Comparison of ENCODE assay signal across 23 mouse cellular contexts in genomic region chr11:87028212-87028611, GRCm38 (mm10). TPM values are rescaled to one million over a fixed set of nuclear protein-coding genes. Genes with fewer than 3 reads are reported as not detected.
DNase-seq lines count a peak whose midpoint lies in the region; ATAC-seq and TF ChIP-seq lines count a peak whose summit lies in the region.
"Had no signal": no experiment of that assay in that cellular context is flagged by ENCODE, and none has a peak within 500 bp of the region (broad histone marks: within the 10 kb centered on the region; RNA-seq: fewer than 3 reads in every experiment).

No protein-coding gene starts in this region.

- no peak for TF ChIP-seq POLR2A in MEL (IDR thresholded peaks at IDR 0.05; ENCODE audit: control insufficient read depth in 1 of 2, insufficient read depth in 1 of 2, low read depth in 1 of 2, low read length in 2 of 2, poor library complexity in 1 of 2)

- no peaks in the 10 kb centered on the region for H3K9me3 ChIP-seq in liver, embryonic 13.5 days (replicated peaks)
- no peaks in the 10 kb centered on the region for H3K9me3 ChIP-seq in liver, embryonic 11.5 days (ENCODE audit: control insufficient read depth, low read length)
- H3K9me3 ChIP-seq in MEL (replicated peaks; ENCODE audit: insufficient read depth, low read length) = no peaks in the 10 kb centered on the region
- H3K9me3 ChIP-seq in forebrain, embryonic 15.5 days = no peaks in the 10 kb centered on the region
- H3K9me3 ChIP-seq: embryonic facial prominence, embryonic 10.5 days; embryonic facial prominence, embryonic 12.5 days; forebrain, embryonic 13.5 days; G1E had no signal

- no peak overlapping the region for H3K9ac ChIP-seq in liver, embryonic 13.5 days
- H3K9ac ChIP-seq in liver, embryonic 11.5 days (ENCODE audit: low read depth, low read length) = no peak overlapping the region
- no peak overlapping the region for H3K9ac ChIP-seq in MEL (ENCODE audit: control insufficient read depth, low read depth, low read length, poor library complexity, severe bottlenecking)
- no peak overlapping the region for H3K9ac ChIP-seq in forebrain, embryonic 15.5 days (replicated peaks)
- H3K9ac ChIP-seq: embryonic facial prominence, embryonic 12.5 days; forebrain, embryonic 13.5 days had no signal

- no peaks in the 10 kb centered on the region for H3K36me3 ChIP-seq in liver, embryonic 13.5 days
- H3K36me3 ChIP-seq in liver, embryonic 11.5 days (ENCODE audit: control insufficient read depth, insufficient read depth, low read length) = no peaks in the 10 kb centered on the region; the same call in 1 of the 2 replicates
- H3K36me3 ChIP-seq in MEL (ENCODE audit: control insufficient read depth in 1 of 2, insufficient read depth in 2 of 2, low read length in 2 of 2) = peaks cover 0 to 6% of the 10 kb centered on the region in 2 experiments; a peak in 1 of 4 replicates
- H3K36me3 ChIP-seq in forebrain, embryonic 15.5 days = peaks cover 9% of the 10 kb centered on the region
- H3K36me3 ChIP-seq: embryonic facial prominence, embryonic 12.5 days; G1E had no signal

- no peaks in the 10 kb centered on the region for H3K79me2 ChIP-seq in MEL (ENCODE audit: control insufficient read depth, insufficient read depth, low read length, poor library complexity)

- 0 out of 2 replicates have a peak, but pooled peaks have one; percentile 36 for ATAC-seq in liver, embryonic 13.5 days (ENCODE audit: low read depth)
- no peak for ATAC-seq in liver, embryonic 11.5 days (replicated peaks; ENCODE audit: low FRiP score)
- ATAC-seq in common myeloid progenitor, adult 5-6 weeks (replicated peaks; ENCODE audit: low read depth, poor library complexity, severe bottlenecking) = peak; percentile 45; the same call in 1 of the 2 replicates
- 0 out of 2 replicates have a peak, but pooled peaks have one; percentile 29 for ATAC-seq in megakaryocyte-erythroid progenitor cell, adult 5-6 weeks (replicated peaks; ENCODE audit: low FRiP score, low TSS enrichment, poor library complexity, severe bottlenecking)
- ATAC-seq in forebrain, embryonic 15.5 days (replicated peaks) = no peak
- ATAC-seq: activated CD4-positive, CD25-positive, alpha-beta regulatory T cell, adult 4 months; forebrain, embryonic 13.5 days; forebrain, embryonic 16.5 days; Patski had no signal

- no peaks in the 10 kb centered on the region for H3K27me3 ChIP-seq in liver, embryonic 13.5 days
- H3K27me3 ChIP-seq in liver, embryonic 11.5 days (replicated peaks; ENCODE audit: control insufficient read depth, insufficient read depth, low read length) = no peaks in the 10 kb centered on the region
- no peaks in the 10 kb centered on the region for H3K27me3 ChIP-seq in MEL (ENCODE audit: control insufficient read depth in 1 of 2, insufficient read depth in 2 of 2, low read length in 2 of 2)
- H3K27me3 ChIP-seq in forebrain, embryonic 15.5 days = no peaks in the 10 kb centered on the region
- H3K27me3 ChIP-seq: embryonic facial prominence, embryonic 12.5 days; forebrain, embryonic 13.5 days; Patski had no signal

- H3K4me2 ChIP-seq in liver, embryonic 13.5 days = no peak overlapping the region
- H3K4me2 ChIP-seq in liver, embryonic 11.5 days = no peak overlapping the region
- H3K4me2 ChIP-seq in forebrain, embryonic 15.5 days (replicated peaks) = no peak overlapping the region
- H3K4me2 ChIP-seq: embryonic facial prominence, embryonic 12.5 days; forebrain, embryonic 13.5 days had no signal

- H3K4me3 ChIP-seq in liver, embryonic 13.5 days (replicated peaks) = no peak overlapping the region
- no peak overlapping the region for H3K4me3 ChIP-seq in liver, embryonic 11.5 days (ENCODE audit: low read depth, low read length)
- no peak overlapping the region for H3K4me3 ChIP-seq in MEL (ENCODE audit: control insufficient read depth in 1 of 2, insufficient read depth in 1 of 2, low read depth in 2 of 2, low read length in 2 of 2)
- H3K4me3 ChIP-seq in forebrain, embryonic 15.5 days = no peak overlapping the region
- H3K4me3 ChIP-seq: embryonic facial prominence, embryonic 10.5 days; embryonic facial prominence, embryonic 12.5 days; forebrain, embryonic 13.5 days had no signal

- no peak for TF ChIP-seq CTCF in MEL (IDR thresholded peaks at IDR 0.05 in 2 of 3, conservative IDR thresholded peaks at IDR 0.05 in 1 of 3; ENCODE audit: control insufficient read depth in 1 of 3, insufficient read depth in 1 of 3, low read depth in 2 of 3, low read length in 3 of 3, poor library complexity in 1 of 3, severe bottlenecking in 1 of 3)

- no peak overlapping the region for H3K27ac ChIP-seq in liver, embryonic 13.5 days
- H3K27ac ChIP-seq in liver, embryonic 11.5 days (ENCODE audit: low read depth, low read length) = no peak overlapping the region
- no peak overlapping the region for H3K27ac ChIP-seq in MEL (ENCODE audit: control insufficient read depth, low read depth, low read length)
- H3K27ac ChIP-seq in forebrain, embryonic 15.5 days (replicated peaks) = no peak overlapping the region
- H3K27ac ChIP-seq: embryonic facial prominence, embryonic 10.5 days; embryonic facial prominence, embryonic 12.5 days; forebrain, embryonic 13.5 days had no signal

- peak; percentile 43 to 60; a peak in 3 of 4 replicates for TF ChIP-seq EP300 in MEL (IDR thresholded peaks at IDR 0.05; ENCODE audit: low read depth in 1 of 2, low read length in 2 of 2)

- no peak for TF ChIP-seq RAD21 in MEL (IDR thresholded peaks at IDR 0.05; ENCODE audit: low read depth, low read length)

- WGBS in liver, embryonic 13.5 days (ENCODE audit: insufficient replicate concordance) = 37% methylated on average over 3 of the region's 3 CpGs
- WGBS in liver, embryonic 11.5 days = 49% methylated on average over 3 of the region's 3 CpGs
- WGBS in forebrain, embryonic 15.5 days = 93% methylated on average over 3 of the region's 3 CpGs

- DNase-seq in liver, embryonic 13.5 days = no peak
- no peak for DNase-seq in liver, embryonic 11.5 days (ENCODE audit: low spot score)
- DNase-seq in MEL (ENCODE audit: low read depth, low spot score) = peak; percentile 58
- DNase-seq in frontal cortex, postnatal 14 days (ENCODE audit: low spot score in 2 of 2) = no peak
- DNase-seq in heart, postnatal 4 days = no peak
- DNase-seq: adrenal gland, postnatal 10 days; adrenal gland, postnatal 25 days; cerebellum, adult 11 months; cerebellum, adult 18-20 months; cerebellum, adult 8-10 months; cerebellum, adult 9-11 months; cerebellum, postnatal 14 days; cerebellum, postnatal 36 days had no signal

- H3K4me1 ChIP-seq in liver, embryonic 13.5 days (replicated peaks) = no peaks in the 10 kb centered on the region
- no peaks in the 10 kb centered on the region for H3K4me1 ChIP-seq in liver, embryonic 11.5 days (replicated peaks; ENCODE audit: control insufficient read depth, insufficient read depth, low read length)
- H3K4me1 ChIP-seq in MEL (ENCODE audit: control insufficient read depth in 1 of 2, insufficient read depth in 2 of 2, low read length in 2 of 2) = peaks cover 4 to 13% of the 10 kb centered on the region in 2 experiments
- no peaks in the 10 kb centered on the region for H3K4me1 ChIP-seq in forebrain, embryonic 15.5 days
- H3K4me1 ChIP-seq: embryonic facial prominence, embryonic 12.5 days; forebrain, embryonic 13.5 days had no signal

TF ChIP-seq in MEL, 35 proteins besides CTCF, POLR2A, EP300 and RAD21 (continues in another document):
- TF ChIP-seq SIN3A (IDR thresholded peaks at IDR 0.05; ENCODE audit: low read length) (0 out of 2 replicates have a peak, but pooled peaks have one; percentile 23), CHD1 (IDR thresholded peaks at IDR 0.05; ENCODE audit: low read depth, low read length) (no peak), ZC3H11A (IDR thresholded peaks at IDR 0.05; ENCODE audit: low read depth, low read length) (no peak), MAFK (IDR thresholded peaks at IDR 0.05; ENCODE audit: borderline replicate concordance, low read depth, low read length) (no peak)

RNA-seq across cellular contexts. Expression of gene Ypel2, which starts 34.7 kb away (rescaled TPM):
- polyA plus RNA-seq in liver, embryonic 13.5 days (2015; fragmentation: Nextera tagmentation; extraction: Ambion mirVana) = 1.2 and 1.5 TPM in 2 replicates
- polyA plus RNA-seq in liver, embryonic 11.5 days (2014; fragmentation: Nextera tagmentation; extraction: Ambion mirVana) = 2.9 and 3.1 TPM in 2 replicates
- total RNA-seq in MEL (2012; rRNA removed) = 0.23 and 0.33 TPM in 2 replicates
- under 1 TPM in 1 of 2 experiments, not detected in 1; 0.52 TPM for polyA plus RNA-seq in MEL (2012; ENCODE audit: insufficient read depth in 1 of 2, insufficient read length in 2 of 2, low read depth in 1 of 2, low replicate concordance in 2 of 2, missing spikeins in 1 of 2)
- 2.4 and 5.3 TPM in 2 replicates for total RNA-seq in common myeloid progenitor, adult 5-6 weeks (2017)
- total RNA-seq in megakaryocyte-erythroid progenitor cell, adult 5-6 weeks (2014; fragmentation: Nextera tagmentation) = 0.79 and 1.0 TPM in 2 replicates
- total RNA-seq in megakaryocyte-erythroid progenitor cell, adult 5-6 weeks (2017) = 1.0 TPM in 2 replicates
- 8.1 and 8.3 TPM in 2 replicates for polyA plus RNA-seq in forebrain, embryonic 15.5 days (2015; fragmentation: Nextera tagmentation; extraction: Ambion mirVana)
- 10 to 100 TPM; 18.9 to 22.7 TPM for total RNA-seq in heart, postnatal 4 days (2021)

RNA-seq across cellular contexts. Expression of gene Gdpd1, which starts 45.6 kb away (rescaled TPM):
- polyA plus RNA-seq in liver, embryonic 13.5 days (2015; fragmentation: Nextera tagmentation; extraction: Ambion mirVana) = 5.7 and 6.9 TPM in 2 replicates
- polyA plus RNA-seq in liver, embryonic 11.5 days (2014; fragmentation: Nextera tagmentation; extraction: Ambion mirVana) = 12.0 and 12.5 TPM in 2 replicates
- total RNA-seq in MEL (2012; rRNA removed) = 10.6 and 11.2 TPM in 2 replicates
- 1 to 10 TPM in 1 of 2 experiments, not detected in 1; 7.9 TPM for polyA plus RNA-seq in MEL (2012; ENCODE audit: insufficient read depth in 1 of 2, insufficient read length in 2 of 2, low read depth in 1 of 2, low replicate concordance in 2 of 2, missing spikeins in 1 of 2)
- 2.7 and 4.5 TPM in 2 replicates for total RNA-seq in common myeloid progenitor, adult 5-6 weeks (2017)
- 4.6 and 4.9 TPM in 2 replicates for total RNA-seq in megakaryocyte-erythroid progenitor cell, adult 5-6 weeks (2014; fragmentation: Nextera tagmentation)
- total RNA-seq in megakaryocyte-erythroid progenitor cell, adult 5-6 weeks (2017) = 6.4 and 7.4 TPM in 2 replicates
- 187 TPM in 2 replicates for polyA plus RNA-seq in forebrain, embryonic 15.5 days (2015; fragmentation: Nextera tagmentation; extraction: Ambion mirVana)
- total RNA-seq in heart, postnatal 4 days (2021) = 10 to 100 TPM; 11.5 to 13.6 TPM

RNA-seq across cellular contexts. Expression of gene Smg8, which starts 58.4 kb away (rescaled TPM):
- 9.0 and 10.9 TPM in 2 replicates for polyA plus RNA-seq in liver, embryonic 13.5 days (2015; fragmentation: Nextera tagmentation; extraction: Ambion mirVana)
- 20.8 and 24.5 TPM in 2 replicates for polyA plus RNA-seq in liver, embryonic 11.5 days (2014; fragmentation: Nextera tagmentation; extraction: Ambion mirVana)
- total RNA-seq in MEL (2012; rRNA removed) = 26.6 and 28.1 TPM in 2 replicates
- 100 to 1,000 TPM in 1 of 2 experiments, 10 to 100 TPM in 1; 33.9 to 120 TPM for polyA plus RNA-seq in MEL (2012; ENCODE audit: insufficient read depth in 1 of 2, insufficient read length in 2 of 2, low read depth in 1 of 2, low replicate concordance in 2 of 2, missing spikeins in 1 of 2)
- 18.2 and 22.2 TPM in 2 replicates for total RNA-seq in common myeloid progenitor, adult 5-6 weeks (2017)
- 14.3 and 14.6 TPM in 2 replicates for total RNA-seq in megakaryocyte-erythroid progenitor cell, adult 5-6 weeks (2014; fragmentation: Nextera tagmentation)
- 22.8 and 32.5 TPM in 2 replicates for total RNA-seq in megakaryocyte-erythroid progenitor cell, adult 5-6 weeks (2017)
- polyA plus RNA-seq in forebrain, embryonic 15.5 days (2015; fragmentation: Nextera tagmentation; extraction: Ambion mirVana) = 22.2 and 22.6 TPM in 2 replicates
- total RNA-seq in heart, postnatal 4 days (2021) = 10 to 100 TPM; 11.2 to 11.3 TPM

Comparison
In these comparisons a context has a peak if more than half of its experiments do, and no peak if none do; other contexts are left out.
1. ATAC-seq: peak in liver, embryonic 13.5 days (single experiment), common myeloid progenitor, adult 5-6 weeks (single experiment) and megakaryocyte-erythroid progenitor cell, adult 5-6 weeks (single experiment); none in liver, embryonic 11.5 days (single experiment) and forebrain, embryonic 15.5 days (single experiment).